Mouse (Mus musculus) brain, embryonic 14.5 days (tissue): ENCODE data around the gene Tmem165. TPM values are rescaled to one million over a fixed set of nuclear protein-coding genes. Genes with fewer than 3 reads are reported as not detected.

Experiments
- DNase-seq: peaks from one replicate; pipeline ENCODE4 v3.0.0-alpha.2; 2011; ENCODE audit warnings: low read depth
- CTCF ChIP-seq: fragments of 200-500 bp; IDR thresholded peaks from 2 replicates; pipeline ENCODE4 v1.5.1; 2012; ENCODE audit warnings: inconsistent platforms, mild to moderate bottlenecking, moderate library complexity, borderline replicate concordance; ENCODE audit not compliant: insufficient read depth, insufficient read length; ENCODE audit errors: extremely low read depth
- POLR2A ChIP-seq: fragments of 200-500 bp; IDR thresholded peaks from 2 replicates; pipeline ENCODE4 v1.6.1; 2012; ENCODE audit warnings: mild to moderate bottlenecking, inconsistent platforms, borderline replicate concordance; ENCODE audit not compliant: poor library complexity, insufficient read depth, insufficient read length, severe bottlenecking; ENCODE audit errors: extremely low read depth
- polyA plus RNA-seq: library from polyadenylated mRNA; depleted of rRNA; stranded (reverse); fragments of >200 nt; gene quantifications from 2 replicates; pipeline ENCODE4 v1.2.3, GENCODE M21; 2012; rRNA removed

Gene Tmem165
- 63.6 and 73.5 TPM in 2 replicates for polyA plus RNA-seq

GRCm38 (mm10) chr5:76183750-76184261 is at the start of gene Tmem165:
Gene Tmem165 (plus strand): TSS chr5:76183880.
- TF ChIP-seq CTCF (no peak), POLR2A (peak; percentile 96)
- peak; percentile 97 for DNase-seq

- DNase-seq = no peak
- TF ChIP-seq POLR2A = no peak
Measured at GRCm38 (mm10) chr5:76135644-76136043, 48.0 kb upstream of the Tmem165 start.

- no peak for TF ChIP-seq POLR2A
- no peak for TF ChIP-seq CTCF
- no peak for DNase-seq
Measured at GRCm38 (mm10) chr5:76136271-76136670, 47.4 kb upstream of the Tmem165 start.

- TF ChIP-seq CTCF (no peak), POLR2A (no peak)
- DNase-seq = no peak
Measured at GRCm38 (mm10) chr5:76137586-76137985, 46.1 kb upstream of the Tmem165 start.

GRCm38 (mm10) chr5:76138071-76138470 is 45.6 kb upstream of the Tmem165 start:
- TF ChIP-seq CTCF (no peak), POLR2A (no peak)
- no peak for DNase-seq

- TF ChIP-seq POLR2A = no peak
- peak; percentile 46 for DNase-seq
Measured at GRCm38 (mm10) chr5:76138512-76138911, 45.2 kb upstream of the Tmem165 start.

GRCm38 (mm10) chr5:76139171-76139671 is 44.5 kb upstream of the Tmem165 start:
- DNase-seq = peak; percentile 21
- TF ChIP-seq CTCF (no peak), POLR2A (no peak)

GRCm38 (mm10) chr5:76139808-76140729 is 43.6 kb upstream of the Tmem165 start, which contains the start of gene Srd5a3:
Gene Srd5a3 (plus strand): TSS chr5:76140271.
- DNase-seq = peak; percentile 97
- peak; percentile 67 for TF ChIP-seq CTCF
- TF ChIP-seq POLR2A = peak; percentile 68

- DNase-seq = no peak
- TF ChIP-seq CTCF = no peak
Measured at GRCm38 (mm10) chr5:76140730-76141066, 43.0 kb upstream of the Tmem165 start.

GRCm38 (mm10) chr5:76143356-76143755 is 40.3 kb upstream of the Tmem165 start:
- TF ChIP-seq CTCF (no peak), POLR2A (no peak)

GRCm38 (mm10) chr5:76146401-76146800 is 37.3 kb upstream of the Tmem165 start:
- TF ChIP-seq CTCF (no peak), POLR2A (no peak)
- DNase-seq = no peak

More at GRCm38 (mm10) chr5:76143356-76143755, 40.3 kb upstream of the Tmem165 start:
- DNase-seq = no peak

- TF ChIP-seq CTCF (no peak), POLR2A (no peak)
- DNase-seq = no peak
Measured at GRCm38 (mm10) chr5:76149436-76149835, 34.2 kb upstream of the Tmem165 start.

GRCm38 (mm10) chr5:76152956-76153355 is 30.7 kb upstream of the Tmem165 start:
- TF ChIP-seq CTCF (no peak), POLR2A (no peak)
- DNase-seq = no peak

- TF ChIP-seq CTCF = no peak
- no peak for TF ChIP-seq POLR2A
- DNase-seq = no peak
Measured at GRCm38 (mm10) chr5:76153430-76153829, 30.2 kb upstream of the Tmem165 start.

GRCm38 (mm10) chr5:76154434-76155165 is 29.1 kb upstream of the Tmem165 start:
- TF ChIP-seq POLR2A (no peak), CTCF (no peak)
- no peak for DNase-seq
